Mouse (Mus musculus): Measurements from ENCODE around the gene Phlda1. TPM values are rescaled to one million over a fixed set of nuclear protein-coding genes. Genes with fewer than 3 reads are reported as not detected.

The Phlda1 gene
- total and polyA plus RNA-seq, 3 experiments, result 58.7 to 162 (median 66.1) TPM

DNA sequence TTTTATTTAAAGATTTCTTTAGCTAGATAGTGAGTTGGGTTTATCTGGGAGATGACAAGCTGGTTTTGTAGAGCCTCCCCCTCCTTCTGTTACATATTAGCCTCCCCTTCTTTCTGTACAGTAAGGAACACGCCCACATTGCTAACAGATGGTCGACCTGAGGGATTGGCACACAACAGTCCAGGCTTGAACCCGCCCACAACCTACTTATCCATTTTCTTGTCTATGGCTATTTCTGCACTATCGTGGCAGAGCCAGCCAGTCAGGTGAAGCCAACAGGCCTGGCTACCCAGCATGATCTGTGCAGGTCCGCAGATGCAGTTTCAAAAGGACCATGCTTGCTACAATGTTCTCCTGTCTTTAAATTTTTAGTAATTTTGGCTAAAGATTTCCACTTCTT, 21.0 kb downstream of the Phlda1 start:
- no peak for DNase-seq

DNA sequence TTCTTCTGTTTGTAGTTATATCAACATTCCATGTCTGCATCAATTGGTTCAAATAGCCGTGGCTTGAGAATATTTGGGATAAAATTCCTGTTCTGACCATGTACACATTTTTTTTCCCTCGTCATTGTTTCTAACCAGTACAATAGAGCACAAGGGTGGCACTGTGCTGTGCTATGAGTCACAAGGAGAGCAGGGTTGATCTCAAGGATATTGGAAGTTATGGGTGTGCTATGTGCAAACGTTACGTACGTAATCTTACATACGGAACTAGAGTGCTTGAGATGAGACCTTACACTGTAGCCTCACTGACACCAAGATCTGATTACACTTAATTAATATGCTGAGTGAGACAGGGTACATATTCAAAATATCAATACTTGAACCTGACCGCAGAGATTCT, 21.5 kb downstream of the Phlda1 start:
- no peak for DNase-seq

DNA sequence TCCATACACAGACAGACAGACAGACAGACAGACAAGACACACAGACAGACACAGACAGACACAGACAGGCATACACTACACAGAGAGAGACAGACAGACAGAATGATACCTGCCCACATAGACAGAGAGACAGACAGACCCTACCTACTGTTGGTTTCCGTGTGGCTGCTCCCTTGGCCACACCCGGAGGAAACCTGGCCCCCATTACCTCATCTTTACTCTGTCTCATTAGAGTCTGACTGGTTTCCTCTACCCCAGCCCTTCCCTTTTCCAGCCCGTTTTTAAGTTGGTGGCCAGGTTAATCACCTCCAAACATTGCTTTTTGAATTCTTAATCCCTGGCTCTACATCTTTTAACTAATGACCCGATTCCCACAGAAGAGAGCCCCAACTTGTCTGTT, 22.2 kb downstream of the Phlda1 start:
- DNase-seq, result no peak

DNA sequence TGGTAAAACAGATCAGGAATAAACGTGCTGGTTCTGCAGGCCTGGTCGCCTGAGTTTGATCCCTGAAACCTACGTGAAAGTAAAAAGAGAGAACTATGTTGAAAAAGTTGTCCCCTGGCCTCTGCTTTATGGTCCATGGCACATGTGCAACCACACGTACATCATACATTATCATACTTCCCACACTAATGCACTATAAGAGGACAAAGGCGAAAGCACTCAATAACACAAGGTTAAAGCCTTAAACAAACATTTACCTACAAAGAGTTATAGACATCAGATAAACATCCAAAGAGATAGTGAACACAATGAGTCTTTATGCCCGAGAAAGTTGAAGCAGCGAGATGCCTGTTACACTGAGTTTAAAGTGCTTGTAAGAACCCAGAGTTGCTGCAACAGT, 24.3 kb downstream of the Phlda1 start:
- no peak for DNase-seq

- DNase-seq, result no peak
These were observed 28.6 kb downstream of the Phlda1 start for GRCm38 (mm10) chr10:111534691-111535090.

DNA sequence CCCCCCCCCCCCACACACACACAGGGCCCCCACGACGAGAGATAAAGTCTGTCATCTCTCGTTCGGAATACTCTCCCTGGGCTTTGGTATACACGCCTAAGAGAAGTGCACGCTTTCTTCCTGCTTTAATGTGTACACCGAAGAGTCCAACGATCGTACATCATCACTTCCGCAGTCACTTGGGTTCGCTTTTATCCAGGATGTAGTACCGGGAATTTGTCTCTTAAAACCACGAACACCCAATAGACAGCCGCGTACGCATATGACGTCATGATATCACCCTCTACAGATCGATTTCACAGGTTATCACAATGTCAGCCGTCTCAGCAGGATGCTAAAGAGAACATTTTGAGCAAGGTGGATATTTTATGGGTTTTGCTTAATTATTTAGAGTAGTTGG, 31.3 kb downstream of the Phlda1 start:
- DNase-seq, result no peak

GRCm38 (mm10) chr10:111539724-111540324, 33.7 kb downstream of the Phlda1 start:
- peak; percentile 37 for DNase-seq

DNA sequence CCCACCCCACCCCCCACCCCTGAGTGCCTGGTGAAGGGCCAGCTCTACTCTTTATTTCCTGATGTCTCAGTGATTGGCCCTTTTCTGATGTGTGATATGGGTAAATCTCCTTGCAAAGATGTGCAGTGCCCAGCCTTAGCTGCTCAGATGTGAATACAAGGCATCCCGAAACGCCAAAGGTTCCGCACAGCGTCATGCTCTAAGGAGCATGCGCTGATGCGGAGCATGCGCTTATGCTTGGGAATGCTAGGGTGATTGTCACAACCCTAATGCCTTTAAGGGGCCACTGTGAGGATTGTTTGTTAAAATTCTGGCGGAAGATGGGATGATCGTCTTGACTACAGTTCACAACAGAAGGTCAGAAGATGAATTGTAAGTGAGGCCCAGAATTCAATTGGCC, 34.6 kb downstream of the Phlda1 start:
- no peak for DNase-seq

DNA sequence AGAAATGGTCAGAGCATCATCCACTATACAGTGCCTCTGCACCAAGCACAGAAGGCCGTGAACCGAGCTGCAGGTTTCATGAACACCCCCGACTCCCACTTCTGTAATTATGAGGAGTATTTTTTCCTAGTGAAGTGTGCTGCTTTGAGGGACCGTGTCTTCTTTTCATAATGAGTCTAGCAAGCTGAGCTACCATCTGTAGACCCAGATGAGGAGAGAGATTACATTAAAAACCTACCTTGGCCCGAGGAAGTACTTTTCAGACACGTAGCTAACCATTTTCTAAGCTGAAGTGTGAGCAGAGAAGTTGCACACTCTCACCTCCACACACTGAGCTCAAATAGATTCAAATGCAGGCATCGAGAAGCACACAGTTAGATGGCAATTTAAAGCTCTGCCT, 37.0 kb downstream of the Phlda1 start:
- DNase-seq, result no peak

DNA sequence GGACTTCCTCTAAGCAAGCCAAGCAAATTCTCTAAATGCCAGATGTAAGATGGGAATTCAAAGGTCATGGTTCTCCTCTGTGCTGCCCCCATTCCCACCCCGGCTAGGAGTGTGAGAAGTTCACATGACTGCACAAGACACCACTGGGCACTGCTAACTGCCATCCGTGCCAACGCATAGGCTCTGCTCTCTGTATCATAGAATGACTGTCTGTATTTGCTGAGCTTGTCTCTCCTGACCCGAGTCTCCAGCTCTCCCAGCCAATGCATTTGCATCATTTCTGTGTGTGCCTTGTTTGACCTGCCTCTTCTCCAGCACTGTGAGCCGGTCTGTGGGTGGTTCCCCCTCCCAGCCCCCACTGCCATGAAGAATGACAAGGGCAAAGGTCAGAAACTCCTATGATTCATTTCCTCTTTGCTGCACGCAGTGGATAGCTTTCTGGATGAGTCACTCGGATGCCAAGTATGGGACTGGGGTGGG, 37.7 kb downstream of the Phlda1 start:
- peak; percentile 81 for DNase-seq

DNA sequence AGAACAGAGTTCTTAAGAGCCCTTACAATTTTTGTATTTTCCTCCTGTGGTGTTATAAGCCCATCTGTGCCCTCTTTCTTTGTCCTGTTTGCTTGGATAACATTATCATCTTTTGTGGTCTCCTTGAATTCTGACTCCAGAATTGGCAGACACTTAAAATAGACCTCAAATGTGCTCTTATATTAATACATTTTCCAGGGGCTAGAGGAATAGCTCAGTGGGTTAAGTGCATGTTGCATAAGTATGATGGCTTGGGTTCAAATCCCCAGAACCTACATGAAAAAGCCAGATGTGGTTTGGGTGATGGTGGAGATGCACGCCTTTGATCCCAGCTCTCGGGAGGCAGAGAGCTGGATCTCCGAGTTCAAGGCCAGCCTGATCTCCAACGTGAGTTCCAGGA, 38.2 kb downstream of the Phlda1 start:
- DNase-seq, result no peak

DNA sequence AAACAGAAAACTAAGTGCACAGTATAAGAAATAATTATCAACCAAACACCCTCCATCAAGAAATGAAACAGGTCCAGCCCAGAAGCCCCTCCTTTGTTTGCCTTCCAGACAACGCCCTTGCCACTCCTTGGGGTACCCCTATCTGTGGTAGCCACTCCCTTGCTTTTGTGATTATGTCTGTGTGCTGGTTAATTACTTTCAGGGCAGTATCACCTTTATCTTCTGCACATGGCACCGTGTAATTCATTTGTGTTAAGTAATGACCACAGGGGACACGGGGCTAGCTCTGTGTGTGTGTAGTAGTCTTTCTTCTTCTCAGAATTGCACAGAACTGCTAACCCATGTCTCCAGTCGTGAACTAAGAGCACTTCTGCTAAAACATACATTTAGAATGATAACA, 39.6 kb downstream of the Phlda1 start:
- no peak for DNase-seq

GRCm38 (mm10) chr10:111547881-111548372, 41.8 kb downstream of the Phlda1 start:
- DNase-seq, result no peak

GRCm38 (mm10) chr10:111550075-111550695, 44.1 kb downstream of the Phlda1 start:
- DNase-seq, result no peak

GRCm38 (mm10) chr10:111553695-111554094, 47.6 kb downstream of the Phlda1 start:
- no peak for DNase-seq

- DNase-seq, result no peak
These were observed 48.6 kb downstream of the Phlda1 start for GRCm38 (mm10) chr10:111554651-111555050.

- no peak for DNase-seq
These were observed 52.1 kb downstream of the Phlda1 start for GRCm38 (mm10) chr10:111558211-111558610.

Other genes with a start within 250 kb of the Phlda1 start
- 1 to 10 TPM; 3.5 to 7.3 TPM for gene Bbs10, start 207.6 kb upstream of the Phlda1 start, total RNA-seq (2021)
- 0.79 and 0.81 TPM in 2 replicates for gene Bbs10, start 207.6 kb upstream of the Phlda1 start, polyA plus RNA-seq (2012; rRNA removed)
- 100 to 1,000 TPM; 125 to 139 TPM for gene Nap1l1, start 33.1 kb upstream of the Phlda1 start, total RNA-seq (2021)
- 1.8 and 2.1 TPM in 2 replicates for gene Nap1l1, start 33.1 kb upstream of the Phlda1 start, polyA plus RNA-seq (2012; rRNA removed)

All from adrenal gland, adult 2 months (tissue).